Mouse (Mus musculus) kidney, embryonic 14.5 days (tissue): Measurements from ENCODE around the gene Dvl2. TPM values are rescaled to one million over a fixed set of nuclear protein-coding genes. Genes with fewer than 3 reads are reported as not detected.
A peak's percentile ranks its signal among the peaks of the same experiment; 100 is the strongest.
"Not testable (repeated sequence)": the region's sequence is repeated elsewhere in the genome, so short reads cannot be mapped to it uniquely, and the experiment has no call there.

Experiments used
- ATAC-seq: fragments of 200-750 bp; cut with Nextera tagmentation; 2 replicates; pipeline ENCODE4 v1.8.0; 2017; ENCODE audit warnings: moderate number of reproducible peaks, mild to moderate bottlenecking, moderate TSS enrichment, moderate library complexity; ENCODE audit not compliant: low FRiP score, low TSS enrichment
- H3K27ac ChIP-seq: fragments of 300-500 bp; sonication (generic); 2 replicates; pipeline ENCODE4 v1.5.1; 2014; ENCODE audit warnings: low read depth, mild to moderate bottlenecking, low read length, moderate library complexity, mixed read lengths
- H3K27me3 ChIP-seq: fragments of 300-500 bp; sonication (generic); 2 replicates; pipeline ENCODE4 v1.6.1; 2014; ENCODE audit warnings: mild to moderate bottlenecking, low read length; ENCODE audit not compliant: control insufficient read depth, insufficient read depth
- H3K36me3 ChIP-seq: fragments of 300-500 bp; sonication (generic); 2 replicates; pipeline ENCODE4 v1.6.1; 2014; ENCODE audit warnings: low read length, mixed read lengths; ENCODE audit not compliant: control insufficient read depth, insufficient read depth
- H3K4me1 ChIP-seq: fragments of 300-500 bp; sonication (generic); 2 replicates; pipeline ENCODE4 v1.6.1; 2014; ENCODE audit warnings: low read length, mixed read lengths; ENCODE audit not compliant: control insufficient read depth, insufficient read depth
- H3K4me2 ChIP-seq: fragments of 300-500 bp; sonication (generic); replicated peaks from 2 replicates; pipeline ENCODE4 v1.6.1; 2014; ENCODE audit warnings: low read depth, mild to moderate bottlenecking, low read length
- H3K4me3 ChIP-seq: fragments of 300-500 bp; sonication (generic); 2 replicates; pipeline ENCODE4 v1.5.1; 2014; ENCODE audit warnings: mild to moderate bottlenecking, low read length
- H3K9ac ChIP-seq: fragments of 300-500 bp; sonication (generic); 2 replicates; pipeline ENCODE4 v1.6.1; 2014; ENCODE audit warnings: low read depth, mild to moderate bottlenecking, low read length, moderate library complexity
- H3K9me3 ChIP-seq: fragments of 300-500 bp; sonication (generic); 2 replicates; pipeline ENCODE4 v1.6.1; 2016; ENCODE audit warnings: low read length; ENCODE audit not compliant: control insufficient read depth
- WGBS: fragments of 180-500 bp; shearing (Covaris S2); extraction: QIAGEN DNeasy Blood & Tissue Kit; methylation state at CpG from one replicate; pipeline ENCODE4 v1.1.7; 2014; 5-methylcytosine and 5-hydroxymethylcytosine counted together
- polyA plus RNA-seq: library from polyadenylated mRNA; unstranded; fragments of >200 nt; fragmentation: Nextera tagmentation; extraction: Ambion mirVana; gene quantifications from 2 replicates; pipeline ENCODE4 v1.2.1, GENCODE M21; 2014

The Dvl2 gene
- polyA plus RNA-seq, 1 experiment from 2014 or later, result 34.9 TPM

DNA sequence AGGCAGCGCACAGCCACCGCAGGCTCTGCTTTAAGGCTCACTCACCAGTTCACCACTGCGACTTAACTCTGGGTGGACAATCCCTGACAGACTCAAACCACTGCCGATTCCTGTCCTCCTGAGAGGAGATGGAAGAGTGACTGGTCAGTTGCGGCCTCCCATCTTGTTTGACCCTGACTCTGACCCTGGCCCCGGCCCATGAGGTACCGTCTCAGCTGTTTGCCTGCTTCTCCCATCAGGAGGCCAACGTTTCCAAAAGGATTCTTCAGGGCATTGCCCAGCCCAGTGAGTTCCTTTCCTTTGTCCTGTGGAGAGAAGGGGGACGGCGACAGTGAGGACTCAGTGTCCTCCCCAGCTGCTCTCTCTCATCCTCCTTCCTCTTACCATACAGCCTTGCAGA is 10.6 kb downstream of the Dvl2 start:
- H3K9ac ChIP-seq, result no peak overlapping the region
- no peaks in the 10 kb centered on the region for H3K27me3 ChIP-seq
- no peaks in the 10 kb centered on the region for H3K9me3 ChIP-seq
- H3K4me2 ChIP-seq, result no peak overlapping the region
- H3K27ac ChIP-seq, result no peak overlapping the region
- WGBS, result 88% methylated on average over 10 of the region's 10 CpGs
- peaks cover 10% of the 10 kb centered on the region for H3K4me1 ChIP-seq
- H3K36me3 ChIP-seq, result peaks cover 76% of the 10 kb centered on the region
- ATAC-seq, result no peak
- H3K4me3 ChIP-seq, result no peak overlapping the region

DNA sequence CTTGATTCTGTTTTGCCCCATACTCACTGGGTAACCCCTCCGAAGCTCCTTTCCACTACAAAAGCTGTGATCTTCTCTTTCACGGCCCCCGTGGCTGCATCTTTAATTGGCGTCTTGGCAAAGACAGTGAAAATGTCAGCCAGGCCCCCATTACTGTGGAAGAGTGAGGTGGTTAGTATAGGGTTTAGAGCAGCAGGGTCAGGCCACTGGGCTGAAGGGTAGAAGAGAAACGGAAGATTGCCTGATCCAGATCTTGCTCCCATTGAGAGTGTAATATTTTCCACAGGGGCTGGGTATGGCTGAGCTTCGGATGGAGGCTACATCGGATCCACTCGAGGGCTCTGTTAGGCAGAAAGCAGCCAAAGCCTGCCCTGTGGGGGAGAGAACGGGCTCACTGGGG is 12.5 kb downstream of the Dvl2 start:
- no peaks in the 10 kb centered on the region for H3K9me3 ChIP-seq
- no peak overlapping the region for H3K4me2 ChIP-seq
- WGBS, result 88% methylated on average over 9 of the region's 9 CpGs
- H3K27me3 ChIP-seq, result no peaks in the 10 kb centered on the region
- H3K27ac ChIP-seq, result no peak overlapping the region
- no peak overlapping the region for H3K4me3 ChIP-seq
- no peak overlapping the region for H3K9ac ChIP-seq
- peaks cover 21% of the 10 kb centered on the region for H3K4me1 ChIP-seq
- peaks cover 57% of the 10 kb centered on the region for H3K36me3 ChIP-seq
- ATAC-seq, result no peak

DNA sequence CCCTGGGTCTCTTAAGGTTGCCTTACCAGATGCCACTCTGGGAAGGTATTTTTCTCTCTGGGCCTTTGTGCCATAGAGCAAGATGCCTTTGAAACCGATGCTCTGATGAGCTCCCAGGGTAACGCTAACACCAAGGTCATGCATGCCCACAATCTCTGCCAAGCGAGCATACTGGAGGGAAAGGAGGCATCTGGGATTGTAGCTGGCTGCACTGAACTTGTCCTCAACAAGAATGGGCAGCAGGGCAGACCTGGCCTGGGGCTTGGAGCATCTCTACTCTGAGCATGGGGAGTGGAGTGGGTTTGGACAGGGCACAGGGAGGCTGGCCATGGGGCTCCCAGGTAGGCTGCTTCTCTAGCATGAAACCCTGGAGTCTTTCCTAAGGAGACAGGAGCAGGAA is 13.0 kb downstream of the Dvl2 start:
- Histone ChIP-seq H3K27me3 (no peaks in the 10 kb centered on the region), H3K4me3 (no peak overlapping the region), H3K4me2 (no peak overlapping the region), H3K4me1 (peaks cover 22% of the 10 kb centered on the region), H3K9me3 (no peaks in the 10 kb centered on the region), H3K27ac (no peak overlapping the region), H3K9ac (no peak overlapping the region), H3K36me3 (peaks cover 52% of the 10 kb centered on the region)
- no peak for ATAC-seq
- WGBS, result 88% methylated on average over 3 of the region's 3 CpGs

DNA sequence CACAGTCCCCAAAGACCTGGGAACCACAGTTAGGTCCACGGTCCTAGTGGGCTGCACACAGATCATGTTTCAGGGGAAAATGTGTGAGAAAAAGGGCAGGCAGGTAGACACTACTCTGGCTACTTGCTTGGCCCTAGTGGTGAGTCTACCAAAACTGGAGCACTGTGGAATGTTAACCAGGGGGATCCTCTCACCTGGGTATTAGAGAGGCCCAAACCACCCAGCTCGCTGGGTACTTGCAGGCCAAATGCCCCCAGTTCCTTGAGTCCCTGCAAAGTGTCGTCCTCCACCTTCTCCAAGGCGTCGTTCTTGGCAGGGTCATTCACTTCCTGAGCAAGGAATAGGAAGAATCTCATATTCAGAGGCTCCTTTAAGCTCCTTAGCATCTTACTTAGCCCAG is 13.7 kb downstream of the Dvl2 start:
- Histone ChIP-seq H3K4me1 (peaks cover 27% of the 10 kb centered on the region), H3K4me2 (no peak overlapping the region), H3K27me3 (no peaks in the 10 kb centered on the region), H3K9ac (no peak overlapping the region), H3K36me3 (peaks cover 45% of the 10 kb centered on the region), H3K4me3 (no peak overlapping the region), H3K27ac (no peak overlapping the region), H3K9me3 (no peaks in the 10 kb centered on the region)
- 50% methylated on average over 5 of the region's 5 CpGs for WGBS
- no peak for ATAC-seq

DNA sequence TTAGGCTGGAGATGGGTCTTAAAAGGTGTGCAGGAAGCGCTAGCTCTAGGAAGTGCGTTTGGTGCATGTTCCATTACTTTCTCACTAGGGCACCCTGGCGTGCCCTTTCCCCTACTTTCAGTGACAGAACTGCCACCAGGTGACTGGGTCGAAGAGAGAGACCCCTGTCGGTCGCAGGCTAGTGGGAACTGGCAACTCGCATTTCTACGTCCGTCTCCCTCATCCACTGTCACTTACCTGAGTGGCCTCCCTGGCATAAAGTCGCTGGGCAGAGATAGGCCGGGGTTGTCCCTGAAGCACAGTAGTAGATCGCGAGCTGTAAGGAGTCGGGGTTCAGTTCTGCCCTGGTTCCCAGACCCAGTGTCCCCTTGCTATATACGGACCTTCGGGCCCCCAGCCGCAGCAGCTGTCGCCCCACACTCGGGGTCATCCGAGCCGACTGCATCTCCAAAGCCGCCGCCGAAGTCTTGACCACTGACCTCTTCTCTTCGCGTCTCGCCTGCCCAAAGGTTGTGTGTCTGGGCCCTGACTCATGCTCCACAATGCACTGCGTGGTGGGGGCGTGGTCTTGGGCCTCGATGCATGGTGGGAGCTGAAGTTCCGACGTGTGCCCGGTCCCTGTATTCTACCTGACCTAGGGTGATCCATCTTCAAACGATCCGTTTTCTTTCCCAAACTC is 14.6 kb downstream of the Dvl2 start, which contains the start of gene Acadvl:
Gene Acadvl (minus strand): TSS at position 532 of the 679 bp plus-strand sequence.
- peak within 1 kb of the TSS; percentile 19; the same call in 1 of the 2 replicates for H3K27ac ChIP-seq
- H3K4me2 ChIP-seq, result peak within 1 kb of the TSS; percentile 87
- H3K27me3 ChIP-seq, result no peaks in the 10 kb centered on the region
- H3K36me3 ChIP-seq, result peaks cover 36% of the 10 kb centered on the region
- WGBS, result under 1% methylated on average over 35 of the region's 35 CpGs
- ATAC-seq, result peak; percentile 75
- peaks cover 37% of the 10 kb centered on the region for H3K4me1 ChIP-seq
- peak within 1 kb of the TSS; percentile 66 for H3K9ac ChIP-seq
- peak within 1 kb of the TSS; percentile 64 for H3K4me3 ChIP-seq
- H3K9me3 ChIP-seq, result no peaks in the 10 kb centered on the region

DNA sequence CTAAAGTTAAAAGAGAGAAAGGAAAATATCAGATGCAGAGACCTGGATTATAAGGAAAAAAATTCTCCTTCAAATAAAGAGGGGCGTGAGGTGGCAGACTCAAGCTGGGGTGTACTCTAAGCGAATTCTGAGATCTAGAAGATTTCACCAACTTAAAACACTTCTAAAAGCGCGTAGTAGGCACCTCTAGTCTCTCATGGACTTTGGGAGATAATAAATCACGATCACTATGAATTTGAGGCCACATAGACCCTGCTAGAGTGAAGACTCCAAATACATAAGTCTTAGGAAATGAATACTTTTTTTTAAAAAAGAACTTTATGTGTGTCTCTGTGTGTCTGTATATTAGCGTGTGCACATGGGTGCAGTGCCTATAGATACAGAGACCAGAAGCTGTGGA is 15.3 kb downstream of the Dvl2 start:
- H3K9ac ChIP-seq, result peak overlapping the region; percentile 66; the same call in 1 of the 2 replicates
- peaks cover 29% of the 10 kb centered on the region for H3K36me3 ChIP-seq
- peak overlapping the region; percentile 87 for H3K4me2 ChIP-seq
- H3K4me3 ChIP-seq, result peak overlapping the region; percentile 64; the same call in 1 of the 2 replicates
- no peak for ATAC-seq
- no peaks in the 10 kb centered on the region for H3K27me3 ChIP-seq
- H3K9me3 ChIP-seq, result no peaks in the 10 kb centered on the region
- peaks cover 43% of the 10 kb centered on the region for H3K4me1 ChIP-seq
- 67% methylated on average over 6 of the region's 6 CpGs for WGBS
- no peak overlapping the region for H3K27ac ChIP-seq

DNA sequence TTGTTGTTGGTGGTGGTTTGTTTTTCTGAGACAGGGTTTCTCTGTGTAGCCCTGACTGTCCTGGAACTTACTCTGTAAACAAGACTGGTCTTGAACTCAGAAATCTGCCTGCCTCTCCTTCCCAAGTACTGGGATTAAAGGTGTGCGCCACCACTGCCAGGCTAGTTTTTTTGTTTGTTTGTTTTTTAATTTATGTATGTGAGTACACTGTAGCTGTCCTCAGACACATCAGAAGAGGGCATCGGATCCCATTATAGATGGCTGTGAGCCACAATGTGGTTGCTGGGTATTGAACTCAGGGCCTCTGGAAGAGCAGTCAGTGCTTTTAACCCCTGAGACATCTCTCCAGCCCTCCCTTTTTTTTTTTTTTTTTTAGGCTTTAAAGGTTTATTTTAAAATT is 15.8 kb downstream of the Dvl2 start:
- H3K27ac ChIP-seq, H3K9ac ChIP-seq, H3K4me2 ChIP-seq, H3K27me3 ChIP-seq, H3K9me3 ChIP-seq, H3K4me3 ChIP-seq, ATAC-seq: not testable (repeated sequence)
- Histone ChIP-seq H3K4me1 (peaks cover 45% of the 10 kb centered on the region), H3K36me3 (peaks cover 24% of the 10 kb centered on the region)
- 77% methylated on average over 2 of the region's 2 CpGs for WGBS

DNA sequence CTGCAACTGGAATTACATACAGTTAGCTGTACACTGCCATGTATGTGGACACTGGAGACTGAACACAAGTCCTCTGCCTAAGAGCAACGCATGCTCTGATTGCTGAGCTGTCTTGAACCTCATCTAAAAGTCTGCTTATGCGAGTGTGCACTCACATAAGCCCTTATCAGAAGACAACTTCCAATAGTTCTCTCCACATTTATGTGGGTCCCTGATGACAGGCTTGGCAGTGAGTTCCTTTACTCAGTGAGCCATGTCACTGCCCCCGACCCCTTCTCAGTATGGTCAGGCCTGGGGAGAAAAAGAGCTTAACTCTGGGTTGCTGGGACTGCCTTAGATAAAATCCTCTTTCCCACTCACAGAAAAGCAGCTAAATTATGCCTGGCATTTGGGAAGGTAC is 16.3 kb downstream of the Dvl2 start, which contains the start of gene Dlg4:
Gene Dlg4 (plus strand): TSS at position 274 of the 400 bp plus-strand sequence.
- H3K4me2 ChIP-seq, result peak within 1 kb of the TSS; percentile 97
- peak within 1 kb of the TSS; percentile 14; the same call in 1 of the 2 replicates for H3K27ac ChIP-seq
- peak within 1 kb of the TSS; percentile 18; the same call in 1 of the 2 replicates for H3K9ac ChIP-seq
- H3K9me3 ChIP-seq, result no peaks in the 10 kb centered on the region
- 66% methylated on average over 3 of the region's 3 CpGs for WGBS
- peaks cover 19% of the 10 kb centered on the region for H3K36me3 ChIP-seq
- H3K4me3 ChIP-seq, result peak within 1 kb of the TSS; percentile 72
- no peaks in the 10 kb centered on the region for H3K27me3 ChIP-seq
- H3K4me1 ChIP-seq, result peaks cover 45% of the 10 kb centered on the region
- ATAC-seq, result no peak

DNA sequence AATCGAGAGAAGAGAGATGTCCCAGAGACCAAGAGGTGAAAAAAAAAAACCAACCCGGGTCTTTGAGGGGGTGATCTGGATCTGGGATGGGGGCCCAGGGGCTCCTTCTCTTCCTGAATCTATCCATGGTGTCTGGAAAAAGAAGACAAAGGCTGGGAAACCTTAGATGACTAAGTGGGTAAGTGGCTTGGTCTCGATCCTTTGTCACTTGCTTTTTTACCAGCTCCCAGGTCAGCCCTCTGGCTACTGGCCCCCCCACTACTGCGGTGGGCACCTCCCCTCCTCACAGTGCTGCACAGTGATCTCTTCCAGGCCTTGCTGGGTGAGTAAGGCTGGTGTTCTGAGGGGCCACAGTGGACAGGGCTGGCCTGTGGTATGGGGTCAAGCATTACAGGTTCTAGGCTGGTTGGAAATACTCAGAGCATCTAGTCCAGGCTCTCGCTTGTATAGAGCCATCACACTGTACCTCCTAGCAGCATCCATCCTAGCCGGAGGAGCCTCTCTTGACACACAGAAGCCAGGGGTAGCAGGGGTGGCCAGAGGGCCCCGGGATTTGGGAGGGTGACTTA is 16.9 kb downstream of the Dvl2 start:
- WGBS, result 42% methylated on average over 7 of the region's 7 CpGs
- H3K27me3 ChIP-seq, result no peaks in the 10 kb centered on the region
- H3K9me3 ChIP-seq, result no peaks in the 10 kb centered on the region
- H3K9ac ChIP-seq, result peak overlapping the region; percentile 18; the same call in 1 of the 2 replicates
- peaks cover 13% of the 10 kb centered on the region for H3K36me3 ChIP-seq
- H3K4me3 ChIP-seq, result peak overlapping the region; percentile 72
- H3K4me2 ChIP-seq, result peak overlapping the region; percentile 97
- H3K27ac ChIP-seq, result peak overlapping the region; percentile 14; the same call in 1 of the 2 replicates
- H3K4me1 ChIP-seq, result peaks cover 45% of the 10 kb centered on the region
- ATAC-seq, result no peak
